Mouse (Mus musculus) cerebellum, adult 8-10 months (tissue): ENCODE results near the gene Prrc2b.

ENCODE experiments used
- DNase-seq: peaks from one replicate; pipeline ENCODE4 v3.0.0; 2022

Prrc2b gene

GRCm38 (mm10) chr2:32189060-32189681 lies 38.3 kb downstream of the Prrc2b start:
- DNase-seq: no peak

- DNase-seq: no peak
Measured at GRCm38 (mm10) chr2:32190620-32191019, 39.7 kb downstream of the Prrc2b start.

DNA sequence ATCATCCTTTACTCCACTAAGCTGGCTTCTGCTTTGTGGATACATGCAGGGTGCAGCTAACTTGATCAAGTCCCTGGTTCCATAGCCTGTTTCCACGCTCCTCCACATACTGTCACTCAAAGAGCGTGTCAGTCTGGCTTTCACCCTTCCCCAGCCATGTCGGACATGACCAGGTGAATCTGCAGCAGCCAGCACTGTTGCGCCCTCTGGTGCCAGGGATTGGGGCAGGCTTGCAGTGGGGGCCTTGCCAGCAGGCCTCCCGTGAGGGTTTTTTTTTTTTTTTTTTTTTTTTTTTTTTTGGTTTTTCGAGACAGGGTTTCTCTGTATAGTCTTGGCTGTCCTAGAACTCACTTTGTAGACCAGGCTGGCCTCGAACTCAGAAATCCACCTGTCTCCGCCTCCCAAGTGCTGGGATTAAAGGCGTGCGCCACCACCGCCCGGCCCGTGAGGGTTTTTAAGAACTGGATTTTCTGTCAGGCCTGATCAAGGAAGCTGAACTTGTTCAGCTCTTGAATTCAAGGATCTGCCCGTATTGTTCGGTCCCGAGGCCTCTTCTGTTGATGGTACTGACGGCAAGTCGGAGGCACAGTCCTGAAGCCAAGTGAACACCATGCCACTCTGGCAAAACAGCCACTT lies 41.1 kb downstream of the Prrc2b start:
- DNase-seq: peak; percentile 73

DNA sequence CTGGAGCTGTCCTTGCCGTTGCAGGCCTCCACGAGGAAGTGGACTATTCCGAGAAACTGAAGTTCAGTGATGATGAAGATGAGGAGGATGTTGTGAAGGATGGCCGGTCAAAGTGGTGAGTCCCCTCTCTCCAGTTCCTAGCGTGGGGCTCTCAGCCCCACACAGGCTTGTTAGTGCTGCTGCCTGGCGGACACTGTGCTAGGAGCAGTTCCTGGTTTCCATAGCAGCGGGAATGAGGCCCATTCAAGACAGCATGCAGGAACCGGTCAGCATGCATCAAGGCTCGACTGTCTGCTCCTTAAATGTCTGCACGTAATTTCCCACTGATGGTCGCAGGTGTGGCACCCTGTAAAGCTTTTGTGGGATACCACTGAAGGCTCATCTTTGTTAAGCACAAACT lies 48.1 kb downstream of the Prrc2b start:
- no peak for DNase-seq

DNA sequence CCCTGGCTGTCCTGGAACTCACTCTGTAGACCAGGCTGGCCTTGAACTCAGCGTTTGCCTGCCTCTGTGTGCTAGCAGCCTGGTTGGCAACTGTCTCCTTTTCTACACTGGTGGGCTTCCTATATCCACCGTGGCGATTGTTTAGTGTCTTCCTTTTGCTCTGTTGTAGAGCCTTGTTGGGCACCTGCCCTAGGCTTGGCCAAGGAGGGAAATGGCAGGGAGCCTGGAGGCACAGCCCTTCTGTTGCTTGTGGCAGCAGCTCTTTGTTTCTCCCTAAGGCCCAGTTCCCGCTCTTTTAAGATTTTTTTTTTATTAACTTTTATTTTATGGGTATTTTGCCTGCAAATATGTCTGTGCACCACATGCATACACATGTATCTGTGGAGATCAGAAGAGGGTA lies 49.2 kb downstream of the Prrc2b start:
- DNase-seq: no peak

DNA sequence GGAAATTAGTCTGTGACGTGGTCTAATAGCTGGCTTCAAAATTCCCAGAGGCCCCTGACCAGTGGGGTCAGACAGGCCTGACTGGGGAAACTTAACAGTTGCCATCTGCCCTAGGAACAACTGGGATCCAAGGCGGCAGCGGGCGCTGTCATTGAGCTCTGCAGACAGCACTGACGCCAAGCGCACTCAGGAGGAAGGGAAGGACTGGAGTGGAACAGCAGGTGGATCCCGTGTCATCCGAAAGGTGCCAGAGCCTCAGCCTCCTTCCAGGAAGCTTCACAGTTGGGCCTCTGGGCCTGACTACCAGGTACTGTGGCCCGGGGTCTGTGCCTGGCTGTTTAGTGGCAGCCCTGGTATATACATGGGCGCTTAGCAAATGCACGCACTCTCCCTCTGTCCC lies 49.8 kb downstream of the Prrc2b start:
- DNase-seq: peak; percentile 60

DNA sequence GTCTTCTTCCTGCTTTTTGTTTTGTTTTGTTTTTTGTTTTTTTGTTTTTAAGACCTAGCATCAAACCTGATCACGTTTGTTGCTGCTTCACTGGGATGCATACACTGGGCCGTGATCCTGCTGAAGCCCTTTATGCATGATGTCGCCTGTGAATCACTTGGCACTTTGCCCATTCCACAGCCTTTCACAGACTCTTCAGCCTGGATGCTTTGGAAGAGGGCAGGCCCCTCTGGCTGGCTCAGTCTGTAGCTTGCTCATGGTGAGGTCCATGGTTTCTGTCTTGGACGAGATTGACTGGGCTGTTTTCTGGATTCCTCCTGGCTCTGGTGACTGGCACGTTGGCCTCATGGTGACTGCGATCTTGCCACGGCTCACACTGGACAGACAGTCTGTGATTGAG lies 50.6 kb downstream of the Prrc2b start:
- peak; percentile 67 for DNase-seq

DNA sequence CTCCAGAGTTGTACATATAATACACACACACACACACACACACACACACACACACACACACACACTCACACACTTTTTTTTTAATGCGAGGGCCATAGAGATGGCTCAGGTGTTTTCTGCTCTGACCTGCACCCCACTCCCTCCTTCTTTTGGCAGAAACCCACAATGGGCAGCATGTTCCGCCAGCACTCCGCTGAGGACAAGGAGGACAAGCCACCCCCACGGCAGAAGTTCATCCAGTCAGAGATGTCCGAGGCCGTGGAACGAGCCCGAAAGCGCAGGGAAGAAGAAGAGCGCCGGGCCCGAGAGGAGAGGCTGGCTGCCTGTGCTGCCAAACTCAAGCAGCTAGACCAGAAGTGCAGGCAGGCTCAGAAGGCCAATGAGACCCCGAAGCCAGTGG lies 53.0 kb downstream of the Prrc2b start:
- no peak for DNase-seq

GRCm38 (mm10) chr2:32207682-32208081 lies 56.8 kb downstream of the Prrc2b start:
- DNase-seq: no peak

DNA sequence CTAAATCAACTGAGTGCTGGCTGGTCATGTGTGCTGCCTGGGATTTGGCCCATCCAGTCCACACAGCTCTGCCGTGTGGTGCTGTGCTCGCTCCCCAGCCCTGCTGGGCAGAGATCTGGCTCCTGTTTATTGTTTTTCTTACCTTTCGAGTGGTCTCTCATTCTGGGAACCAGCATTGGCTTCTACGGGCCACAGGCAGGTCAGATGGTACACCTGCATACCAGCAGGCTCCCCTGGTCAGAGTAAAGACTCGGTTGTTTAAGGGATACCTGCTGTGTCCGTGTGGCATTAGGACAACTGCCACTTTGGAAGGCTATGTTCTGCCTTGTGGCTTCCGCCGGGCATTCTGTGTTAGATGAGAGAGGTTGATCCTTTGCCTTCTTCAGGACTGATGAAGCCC lies 60.8 kb downstream of the Prrc2b start:
- DNase-seq: peak; percentile 62

- DNase-seq: no peak
Measured at GRCm38 (mm10) chr2:32213000-32213399, 62.1 kb downstream of the Prrc2b start.

GRCm38 (mm10) chr2:32215576-32215975 lies 64.7 kb downstream of the Prrc2b start:
- DNase-seq: no peak

- no peak for DNase-seq
Measured at GRCm38 (mm10) chr2:32216506-32216905, 65.6 kb downstream of the Prrc2b start.

GRCm38 (mm10) chr2:32217656-32218055 lies 66.8 kb downstream of the Prrc2b start:
- DNase-seq: no peak

- no peak for DNase-seq
Measured at GRCm38 (mm10) chr2:32218113-32218512, 67.2 kb downstream of the Prrc2b start.

DNA sequence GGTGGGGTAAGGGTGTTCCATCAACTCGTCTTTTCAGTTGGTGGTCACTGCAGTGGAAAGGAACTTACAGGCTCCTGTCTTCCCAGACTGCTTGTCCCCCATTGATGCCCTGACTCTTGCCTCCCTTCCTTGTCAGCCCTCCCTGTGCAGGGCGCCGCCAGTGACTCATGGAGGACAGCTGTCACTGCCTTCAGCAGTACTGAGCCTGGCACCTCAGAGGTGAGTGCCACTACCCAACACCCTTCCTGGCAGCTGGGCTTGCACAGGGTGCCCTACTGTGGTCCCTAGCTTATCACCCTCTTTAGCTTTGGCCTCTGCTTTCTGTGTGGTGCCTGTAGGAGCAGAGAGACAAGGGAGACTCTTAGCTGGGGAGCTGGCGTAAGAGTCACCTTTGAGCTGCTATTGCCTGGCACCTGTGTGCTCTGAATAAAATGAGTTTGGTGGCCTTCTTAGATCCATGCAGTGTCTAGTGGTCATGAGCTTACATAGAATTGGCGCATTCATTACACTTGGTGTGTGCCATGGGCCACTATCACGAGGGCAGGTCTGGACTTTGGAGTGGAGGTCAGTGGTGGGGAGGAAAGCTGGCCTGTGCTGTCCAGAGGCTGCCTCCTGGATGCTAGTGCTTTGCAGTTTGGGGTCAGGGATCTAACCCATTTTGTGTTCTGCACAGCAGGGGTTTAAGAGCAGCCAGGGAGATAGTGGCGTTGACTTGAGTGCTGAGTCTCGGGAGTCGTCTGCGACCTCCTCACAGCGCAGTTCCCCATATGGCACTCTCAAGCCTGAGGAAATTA lies 67.9 kb downstream of the Prrc2b start:
- no peak for DNase-seq

- DNase-seq: no peak
Measured at GRCm38 (mm10) chr2:32219501-32219900, 68.6 kb downstream of the Prrc2b start.

GRCm38 (mm10) chr2:32220021-32220420 lies 69.1 kb downstream of the Prrc2b start:
- no peak for DNase-seq

GRCm38 (mm10) chr2:32220969-32221368 lies 70.1 kb downstream of the Prrc2b start:
- no peak for DNase-seq

GRCm38 (mm10) chr2:32221577-32221976 lies 70.7 kb downstream of the Prrc2b start:
- DNase-seq: no peak

DNA sequence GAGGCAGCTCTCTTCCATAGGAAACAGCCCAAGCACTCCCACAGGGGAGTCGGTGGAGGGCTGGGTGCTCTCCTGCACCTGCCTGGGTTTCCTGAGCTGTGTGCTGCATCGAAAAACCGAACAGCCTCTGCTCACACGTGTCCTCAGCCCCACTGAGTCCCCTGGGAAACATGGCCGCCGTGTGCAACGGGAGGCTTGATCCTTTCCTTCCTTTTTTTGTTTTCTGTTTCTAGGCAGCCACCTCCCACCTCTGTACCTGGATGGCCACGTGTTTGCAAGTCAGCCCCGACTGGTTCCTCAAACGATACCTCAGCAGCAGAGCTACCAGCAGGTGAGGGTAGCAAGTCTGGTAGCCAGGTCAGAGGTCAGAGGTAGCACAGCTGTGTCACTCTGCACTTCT lies 71.2 kb downstream of the Prrc2b start:
- DNase-seq: no peak

DNA sequence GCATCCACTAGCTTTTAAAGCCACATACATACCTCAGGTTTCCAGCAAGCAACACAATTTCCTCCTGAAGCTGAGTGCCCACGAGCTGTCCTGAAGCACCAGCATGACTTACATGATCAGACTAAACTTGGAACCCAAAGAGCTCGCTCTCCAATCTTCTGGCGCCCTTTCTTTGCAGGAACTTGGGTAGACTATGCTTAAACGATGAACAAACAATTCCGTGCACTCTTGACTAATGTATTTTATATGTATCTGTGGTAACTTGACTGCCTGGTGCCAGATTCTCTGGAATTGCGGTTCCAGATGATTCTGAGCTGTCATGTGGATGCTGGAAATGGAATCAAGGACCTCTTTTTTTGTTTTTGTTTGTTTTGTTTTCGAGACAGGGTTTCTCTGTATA lies 84.6 kb downstream of the Prrc2b start:
- no peak for DNase-seq

GRCm38 (mm10) chr2:32235886-32236759 lies 85.2 kb downstream of the Prrc2b start, which contains the start of gene Pomt1:
Gene Pomt1, plus strand, starts transcription at chr2:32236590.
- peak; percentile 88 for DNase-seq
